Mouse (Mus musculus) forebrain, embryonic 16.5 days (tissue): ENCODE data around the gene Trim66. TPM values are rescaled to one million over a fixed set of nuclear protein-coding genes. Genes with fewer than 3 reads are reported as not detected.

Source experiments
- ATAC-seq: fragments of 200-750 bp; cut with Nextera tagmentation; 2 replicates; pipeline ENCODE4 v1.8.0; 2017; ENCODE audit warnings: mild to moderate bottlenecking, moderate library complexity
- H3K27ac ChIP-seq: fragments of 300-500 bp; sonication (generic); 2 replicates; pipeline ENCODE4 v1.5.1; 2014; ENCODE audit warnings: low read length, control low read depth
- H3K27me3 ChIP-seq: fragments of 300-500 bp; sonication (generic); replicated peaks from 2 replicates; pipeline ENCODE4 v1.6.1; 2014; ENCODE audit warnings: low read length; ENCODE audit not compliant: control insufficient read depth, insufficient read depth
- H3K36me3 ChIP-seq: fragments of 300-500 bp; sonication (generic); 2 replicates; pipeline ENCODE4 v1.6.1; 2014; ENCODE audit not compliant: control insufficient read depth, insufficient read depth
- H3K4me1 ChIP-seq: fragments of 300-500 bp; sonication (generic); replicated peaks from 2 replicates; pipeline ENCODE4 v1.6.1; 2014; ENCODE audit warnings: low read length; ENCODE audit not compliant: control insufficient read depth, insufficient read depth
- H3K4me2 ChIP-seq: fragments of 300-500 bp; sonication (generic); 2 replicates; pipeline ENCODE4 v1.6.1; 2014; ENCODE audit warnings: mild to moderate bottlenecking, low read length, control low read depth
- H3K4me3 ChIP-seq: fragments of 300-500 bp; sonication (generic); replicated peaks from 2 replicates; pipeline ENCODE4 v1.5.1; 2014; ENCODE audit warnings: mild to moderate bottlenecking, low read length, control low read depth
- H3K9ac ChIP-seq: fragments of 300-500 bp; sonication (generic); replicated peaks from 2 replicates; pipeline ENCODE4 v1.6.1; 2014; ENCODE audit warnings: low read depth, low read length, control low read depth
- H3K9me3 ChIP-seq: fragments of 300-500 bp; sonication (generic); 2 replicates; pipeline ENCODE4 v1.6.1; 2016; ENCODE audit warnings: low read length; ENCODE audit not compliant: control insufficient read depth
- WGBS: fragments of 180-500 bp; shearing (Covaris S2); extraction: QIAGEN DNeasy Blood & Tissue Kit; methylation state at CpG from one replicate; pipeline ENCODE4 v1.1.7; 2014; 5-methylcytosine and 5-hydroxymethylcytosine counted together
- polyA plus RNA-seq: library from polyadenylated mRNA; unstranded; fragments of >200 nt; fragmentation: Nextera tagmentation; extraction: Ambion mirVana; gene quantifications from 2 replicates; pipeline ENCODE4 v1.2.1, GENCODE M21; 2015

Gene Trim66
- 0.25 and 0.57 TPM in 2 replicates for polyA plus RNA-seq

- no peaks in the 10 kb centered on the region for H3K36me3 ChIP-seq
- no peak for ATAC-seq
- H3K4me3 ChIP-seq = no peak within 1 kb of the TSS
- H3K4me2 ChIP-seq = no peak within 1 kb of the TSS
- H3K9ac ChIP-seq = no peak within 1 kb of the TSS
- H3K27ac ChIP-seq = no peak within 1 kb of the TSS
- 85% methylated on average over 4 of the region's 4 CpGs for WGBS
- no peaks in the 10 kb centered on the region for H3K27me3 ChIP-seq
- H3K9me3 ChIP-seq = no peaks in the 10 kb centered on the region
- H3K4me1 ChIP-seq = peaks cover 4% of the 10 kb centered on the region
Measured at GRCm38 (mm10) chr7:109508034-109508433, at the start of gene Trim66. Gene Trim66 (minus strand): TSS chr7:109508134.

GRCm38 (mm10) chr7:109546726-109547125 is 38.8 kb upstream of the Trim66 start:
- no peaks in the 10 kb centered on the region for H3K4me1 ChIP-seq
- no peak overlapping the region for H3K4me3 ChIP-seq
- no peak overlapping the region for H3K9ac ChIP-seq
- ATAC-seq = no peak
- no peak overlapping the region for H3K4me2 ChIP-seq
- 95% methylated on average over 5 of the region's 5 CpGs for WGBS
- no peak overlapping the region for H3K27ac ChIP-seq
- no peaks in the 10 kb centered on the region for H3K27me3 ChIP-seq
- no peaks in the 10 kb centered on the region for H3K9me3 ChIP-seq
- no peaks in the 10 kb centered on the region for H3K36me3 ChIP-seq

GRCm38 (mm10) chr7:109546186-109546585 is 38.3 kb upstream of the Trim66 start:
- Histone ChIP-seq H3K27me3 (no peaks in the 10 kb centered on the region), H3K27ac (no peak overlapping the region), H3K4me2 (no peak overlapping the region), H3K4me3 (no peak overlapping the region), H3K9me3 (no peaks in the 10 kb centered on the region), H3K9ac (no peak overlapping the region), H3K36me3 (no peaks in the 10 kb centered on the region), H3K4me1 (no peaks in the 10 kb centered on the region)
- 93% methylated on average over 2 of the region's 2 CpGs for WGBS
- ATAC-seq = no peak

- Histone ChIP-seq H3K9me3 (no peaks in the 10 kb centered on the region), H3K9ac (no peak overlapping the region), H3K27ac (no peak overlapping the region), H3K4me3 (no peak overlapping the region), H3K4me2 (no peak overlapping the region), H3K4me1 (no peaks in the 10 kb centered on the region), H3K27me3 (no peaks in the 10 kb centered on the region), H3K36me3 (no peaks in the 10 kb centered on the region)
- no peak for ATAC-seq
- 64% methylated on average over 10 of the region's 10 CpGs for WGBS
Measured at GRCm38 (mm10) chr7:109545255-109545993, 37.5 kb upstream of the Trim66 start.

- Histone ChIP-seq H3K36me3 (no peaks in the 10 kb centered on the region), H3K9ac (no peak overlapping the region), H3K4me1 (no peaks in the 10 kb centered on the region), H3K27ac (no peak overlapping the region), H3K4me2 (no peak overlapping the region), H3K4me3 (no peak overlapping the region), H3K9me3 (no peaks in the 10 kb centered on the region), H3K27me3 (no peaks in the 10 kb centered on the region)
- WGBS = 69% methylated on average over 5 of the region's 5 CpGs
- no peak for ATAC-seq
Measured at GRCm38 (mm10) chr7:109544792-109545191, 36.9 kb upstream of the Trim66 start.

GRCm38 (mm10) chr7:109542364-109542628 is 34.4 kb upstream of the Trim66 start:
- no peaks in the 10 kb centered on the region for H3K9me3 ChIP-seq
- H3K4me2 ChIP-seq = no peak overlapping the region
- H3K27ac ChIP-seq = no peak overlapping the region
- no peak overlapping the region for H3K4me3 ChIP-seq
- no peaks in the 10 kb centered on the region for H3K27me3 ChIP-seq
- no peak for ATAC-seq
- 87% methylated on average over 3 of the region's 3 CpGs for WGBS
- H3K36me3 ChIP-seq = no peaks in the 10 kb centered on the region
- no peak overlapping the region for H3K9ac ChIP-seq
- no peaks in the 10 kb centered on the region for H3K4me1 ChIP-seq

- Histone ChIP-seq H3K4me3 (no peak overlapping the region), H3K36me3 (no peaks in the 10 kb centered on the region), H3K4me1 (peaks cover under 1% of the 10 kb centered on the region), H3K9me3 (no peaks in the 10 kb centered on the region), H3K27ac (no peak overlapping the region), H3K9ac (no peak overlapping the region), H3K27me3 (no peaks in the 10 kb centered on the region), H3K4me2 (no peak overlapping the region)
- ATAC-seq = no peak
- WGBS = 94% methylated on average over 10 of the region's 10 CpGs
Measured at GRCm38 (mm10) chr7:109541609-109542363, 33.9 kb upstream of the Trim66 start.

- no peaks in the 10 kb centered on the region for H3K9me3 ChIP-seq
Measured at GRCm38 (mm10) chr7:109540902-109541301, 33.0 kb upstream of the Trim66 start.

GRCm38 (mm10) chr7:109536451-109536946 is 28.6 kb upstream of the Trim66 start:
- H3K4me3 ChIP-seq = no peak overlapping the region
- 14% methylated on average over 4 of the region's 4 CpGs for WGBS
- peak overlapping the region; percentile 46 for H3K27ac ChIP-seq
- no peak overlapping the region for H3K4me2 ChIP-seq
- no peaks in the 10 kb centered on the region for H3K36me3 ChIP-seq
- H3K9ac ChIP-seq = no peak overlapping the region
- H3K4me1 ChIP-seq = peaks cover 8% of the 10 kb centered on the region
- no peaks in the 10 kb centered on the region for H3K27me3 ChIP-seq
- ATAC-seq = peak; percentile 92
- no peaks in the 10 kb centered on the region for H3K9me3 ChIP-seq

More at GRCm38 (mm10) chr7:109540902-109541301, 33.0 kb upstream of the Trim66 start:
- peaks cover 8% of the 10 kb centered on the region for H3K4me1 ChIP-seq
- H3K27me3 ChIP-seq = no peaks in the 10 kb centered on the region
- H3K4me3 ChIP-seq = no peak overlapping the region
- no peak overlapping the region for H3K27ac ChIP-seq
- H3K9ac ChIP-seq = no peak overlapping the region
- no peaks in the 10 kb centered on the region for H3K36me3 ChIP-seq
- no peak for ATAC-seq
- H3K4me2 ChIP-seq = no peak overlapping the region
